31 mouse cellular contexts compared by ENCODE assay signal in the genomic region with DNA sequence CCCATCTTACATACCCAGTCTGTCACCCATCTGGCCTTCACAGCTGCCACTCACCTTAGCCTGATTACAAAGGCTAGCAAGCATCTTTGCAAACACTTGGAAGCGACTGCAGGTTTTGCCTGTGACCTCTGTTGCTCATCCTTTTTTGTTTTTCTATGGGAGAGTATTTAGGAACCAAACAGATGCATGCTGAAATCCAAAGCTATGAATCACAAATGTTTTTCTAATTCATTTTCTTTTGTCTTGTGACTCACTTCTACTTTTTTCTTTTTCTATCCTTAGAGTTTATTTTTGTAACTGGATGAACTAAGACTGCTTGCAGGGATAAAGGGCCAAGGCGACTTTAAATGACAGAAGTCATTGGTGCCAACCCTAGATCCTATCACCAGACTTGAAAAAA. TPM values are rescaled to one million over a fixed set of nuclear protein-coding genes. Genes with fewer than 3 reads are reported as not detected.
"Had no signal": no experiment of that assay in that cellular context is flagged by ENCODE, and none has a peak within 500 bp of the region (broad histone marks: within the 10 kb centered on the region; RNA-seq: fewer than 3 reads in every experiment).

No protein-coding gene starts in this region.

- DNase-seq: gastrocnemius, adult 2 months; gastrocnemius, postnatal 10 days; gastrocnemius, postnatal 25 days; heart, adult 18-20 months; heart, postnatal 10 days; kidney, adult 11 months; kidney, adult 8-10 months; kidney, postnatal 14 days; kidney, postnatal 36 days; layer of hippocampus, adult 9-11 months; layer of hippocampus, postnatal 36 days; left cerebral cortex, postnatal 4 days had no signal

- H3K4me2 ChIP-seq: heart, embryonic 12.5 days; hindbrain, embryonic 13.5 days; hindbrain, embryonic 15.5 days; kidney, embryonic 15.5 days; limb, embryonic 13.5 days; limb, embryonic 15.5 days; liver, embryonic 12.5 days had no signal

- H3K9ac ChIP-seq: heart, embryonic 12.5 days; hindbrain, embryonic 13.5 days; hindbrain, embryonic 15.5 days; kidney, embryonic 15.5 days; limb, embryonic 13.5 days; limb, embryonic 15.5 days; liver, embryonic 12.5 days; liver, embryonic 14.5 days had no signal

- H3K27me3 ChIP-seq: heart, embryonic 12.5 days; hindbrain, embryonic 13.5 days; hindbrain, embryonic 15.5 days; kidney, embryonic 15.5 days; limb, embryonic 13.5 days; limb, embryonic 15.5 days had no signal

- H3K4me3 ChIP-seq: gastrocnemius, adult 2 months; heart, embryonic 10.5 days; heart, embryonic 12.5 days; hindbrain, embryonic 13.5 days; hindbrain, embryonic 15.5 days; kidney, embryonic 15.5 days; limb, embryonic 13.5 days; limb, embryonic 15.5 days; liver, embryonic 12.5 days had no signal

- H3K4me1 ChIP-seq: hindbrain, embryonic 13.5 days; hindbrain, embryonic 15.5 days; kidney, embryonic 15.5 days; limb, embryonic 13.5 days; limb, embryonic 15.5 days had no signal

- H3K36me3 ChIP-seq: liver, embryonic 12.5 days had no signal

- ATAC-seq: hindbrain, postnatal 0 days; intestine, embryonic 16.5 days had no signal

- H3K27ac ChIP-seq: gastrocnemius, adult 2 months; heart, embryonic 10.5 days; hindbrain, embryonic 13.5 days; hindbrain, embryonic 15.5 days; hindbrain, postnatal 0 days; kidney, embryonic 15.5 days; kidney, postnatal 0 days; limb, embryonic 13.5 days; limb, embryonic 15.5 days; liver, embryonic 12.5 days; liver, embryonic 14.5 days had no signal

- H3K9me3 ChIP-seq: heart, embryonic 10.5 days; heart, embryonic 12.5 days; hindbrain, embryonic 13.5 days; hindbrain, embryonic 15.5 days; kidney, embryonic 15.5 days; limb, embryonic 13.5 days; limb, embryonic 15.5 days; liver, embryonic 12.5 days had no signal

RNA-seq across cellular contexts. Expression of gene 4921509C19Rik, which starts 49.6 kb away (rescaled TPM):
- polyA plus RNA-seq: heart, embryonic 10.5 days; heart, embryonic 12.5 days; heart, embryonic 14.5 days; heart, embryonic 16.5 days; hindbrain, embryonic 11.5 days; hindbrain, embryonic 13.5 days; hindbrain, embryonic 15.5 days; hindbrain, postnatal 0 days; intestine, embryonic 14.5 days; intestine, embryonic 16.5 days; kidney, embryonic 15.5 days; kidney, postnatal 0 days; large intestine, adult 2 months; limb, embryonic 11.5 days; limb, embryonic 13.5 days; limb, embryonic 15.5 days; liver, adult 2 months; liver, embryonic 12.5 days; liver, embryonic 14.5 days had no signal
